Mouse (Mus musculus): ENCODE data around the gene Lgals1.

DNA sequence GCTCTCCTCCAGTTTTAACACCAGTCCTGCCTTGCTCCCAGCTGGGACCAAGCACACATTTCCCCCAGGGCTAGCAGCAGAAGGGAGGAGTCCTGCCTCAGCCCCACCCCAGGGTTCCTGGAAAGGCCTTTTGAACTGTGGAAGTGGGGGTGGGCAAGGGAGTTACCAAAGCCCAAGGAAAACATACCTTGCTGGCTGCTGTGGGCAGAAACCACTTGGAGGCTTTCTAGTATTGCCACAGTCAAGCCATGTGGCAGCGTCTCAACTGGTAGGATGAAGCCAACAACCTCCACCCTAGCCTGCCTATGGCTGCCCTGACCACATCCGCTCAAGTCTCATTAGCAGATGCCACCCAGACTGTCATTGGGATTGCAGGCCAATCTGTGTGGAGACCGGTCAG is 30.4 kb upstream of the Lgals1 start:
- TF ChIP-seq CTCF (IDR thresholded peaks at IDR 0.05; ENCODE audit: low read depth) (no peak), EP300 (IDR thresholded peaks at IDR 0.05; ENCODE audit: low read depth) (no peak)
